Mouse (Mus musculus): ENCODE data around the gene Ttc28.

GRCm38 (mm10) chr5:111300776-111301175 lies 421.2 kb downstream of the Ttc28 start:
- TF ChIP-seq TAL1 (IDR thresholded peaks at IDR 0.05; ENCODE audit: low read length): no peak
- no peak for TF ChIP-seq GATA1 (IDR thresholded peaks at IDR 0.05; ENCODE audit: low read length)

All from erythroblast, embryonic 14.5 days (primary cell).